Comparison of ENCODE assay signal across 11 mouse cellular contexts in the genomic region with DNA sequence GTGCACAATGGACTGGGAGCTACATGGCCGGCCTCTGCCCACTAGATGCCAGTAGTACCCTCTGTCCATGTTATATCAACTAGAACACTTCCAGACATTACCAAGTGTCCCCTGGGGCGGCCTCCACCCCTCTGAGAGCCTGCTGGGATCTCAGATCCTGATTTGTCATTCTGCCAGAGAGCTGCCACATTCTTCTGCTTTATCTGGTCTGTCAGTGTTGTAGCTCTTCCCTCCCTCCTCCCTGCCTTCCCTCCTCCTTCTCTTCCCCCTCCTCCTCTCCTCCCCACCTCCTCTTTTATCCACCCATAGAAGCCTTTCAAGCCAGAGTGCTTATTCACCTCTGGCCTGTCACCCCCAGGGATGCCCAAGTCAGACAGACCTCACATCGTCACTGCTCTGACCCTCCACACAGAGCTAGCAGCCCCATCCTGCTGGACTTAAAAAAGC.
DNase-seq lines count a peak whose midpoint lies in the region; ATAC-seq lines count a peak whose summit lies in the region.
"Had no signal": no experiment of that assay in that cellular context is flagged by ENCODE, and none has a peak within 500 bp of the region (broad histone marks: within the 10 kb centered on the region; RNA-seq: fewer than 3 reads in every experiment).

No protein-coding gene starts in this region.

- ATAC-seq in forebrain, embryonic 14.5 days, result peak; percentile 68

- H3K4me1 ChIP-seq in forebrain, embryonic 14.5 days (ENCODE audit: control insufficient read depth, insufficient read depth, low read length), result 0 out of 2 replicates have a peak, but pooled peaks cover 5% of the 10 kb centered on the region
- H3K4me1 ChIP-seq: embryonic facial prominence, embryonic 15.5 days; liver, embryonic 15.5 days had no signal

- H3K9me3 ChIP-seq in forebrain, embryonic 14.5 days (replicated peaks; ENCODE audit: control insufficient read depth, low read length), result no peaks in the 10 kb centered on the region
- H3K9me3 ChIP-seq: embryonic facial prominence, embryonic 15.5 days; liver, embryonic 15.5 days had no signal

- H3K36me3 ChIP-seq in forebrain, embryonic 14.5 days (ENCODE audit: control insufficient read depth, insufficient read depth, low read length), result no peaks in the 10 kb centered on the region
- H3K36me3 ChIP-seq: embryonic facial prominence, embryonic 15.5 days; liver, embryonic 15.5 days had no signal

- 0 out of 2 replicates have a peak overlapping the region, but pooled peaks have one; percentile 5 for H3K27ac ChIP-seq in forebrain, embryonic 14.5 days (ENCODE audit: low read depth, low read length)
- H3K27ac ChIP-seq: embryonic facial prominence, embryonic 15.5 days; liver, embryonic 15.5 days had no signal

- intact Hi-C loops in left cerebral cortex, postnatal 4 days (cut with DNase I), result no loop called here

- 5% methylated on average over 3 of the region's 3 CpGs for WGBS in forebrain, embryonic 14.5 days

- DNase-seq in spleen, postnatal 10 days (ENCODE audit: low spot score in 2 of 2), result peak; percentile 17 to 45
- no peak for DNase-seq in spleen, adult 12 weeks (ENCODE audit: low spot score)
- peak; percentile 74 for DNase-seq in forebrain, embryonic 14.5 days (ENCODE audit: low spot score)
- peak; percentile 16 for DNase-seq in mesoderm, embryonic 11.5 days (ENCODE audit: low read depth, low spot score)
- peak; percentile 69 for DNase-seq in retina, postnatal 1 day
- no peak for DNase-seq in ovary, adult 18-20 months (ENCODE audit: low spot score)
- no peak for DNase-seq in cerebellum, postnatal 25 days
- no peak for DNase-seq in left cerebral cortex, postnatal 4 days
- DNase-seq: kidney, postnatal 25 days had no signal

- H3K9ac ChIP-seq in forebrain, embryonic 14.5 days (ENCODE audit: low read length), result no peak overlapping the region
- H3K9ac ChIP-seq: embryonic facial prominence, embryonic 15.5 days; liver, embryonic 15.5 days had no signal

- no peak overlapping the region for H3K4me2 ChIP-seq in forebrain, embryonic 14.5 days (ENCODE audit: low read length)
- H3K4me2 ChIP-seq: embryonic facial prominence, embryonic 15.5 days; liver, embryonic 15.5 days had no signal

- H3K27me3 ChIP-seq in forebrain, embryonic 14.5 days (replicated peaks; ENCODE audit: control insufficient read depth, insufficient read depth, low read length), result no peaks in the 10 kb centered on the region
- H3K27me3 ChIP-seq: embryonic facial prominence, embryonic 15.5 days; liver, embryonic 15.5 days had no signal

- H3K4me3 ChIP-seq in forebrain, embryonic 14.5 days (ENCODE audit: low read depth, low read length), result no peak overlapping the region
- H3K4me3 ChIP-seq: embryonic facial prominence, embryonic 15.5 days; liver, embryonic 15.5 days had no signal

Comparison
In these comparisons a context has a peak if more than half of its experiments do, and no peak if none do; other contexts are left out.
1. DNase-seq: peak in spleen, postnatal 10 days (2 of 2), forebrain, embryonic 14.5 days (single experiment), mesoderm, embryonic 11.5 days (single experiment) and retina, postnatal 1 day (single experiment); none in spleen, adult 12 weeks (single experiment), ovary, adult 18-20 months (single experiment), cerebellum, postnatal 25 days (0 of 2) and left cerebral cortex, postnatal 4 days (single experiment).